Mouse (Mus musculus) colon, adult 2 months (tissue): ENCODE data around the gene Gm21972. TPM values are rescaled to one million over a fixed set of nuclear protein-coding genes. Genes with fewer than 3 reads are reported as not detected.

Experiments
- polyA plus RNA-seq: library from polyadenylated mRNA; depleted of rRNA; stranded (reverse); fragments of >200 nt; gene quantifications from 2 replicates; pipeline ENCODE4 v1.2.3, GENCODE M21; 2012; rRNA removed

Gene Gm21972
- polyA plus RNA-seq = 0.62 TPM in 1 of 2 replicates, not detected in the other

DNA sequence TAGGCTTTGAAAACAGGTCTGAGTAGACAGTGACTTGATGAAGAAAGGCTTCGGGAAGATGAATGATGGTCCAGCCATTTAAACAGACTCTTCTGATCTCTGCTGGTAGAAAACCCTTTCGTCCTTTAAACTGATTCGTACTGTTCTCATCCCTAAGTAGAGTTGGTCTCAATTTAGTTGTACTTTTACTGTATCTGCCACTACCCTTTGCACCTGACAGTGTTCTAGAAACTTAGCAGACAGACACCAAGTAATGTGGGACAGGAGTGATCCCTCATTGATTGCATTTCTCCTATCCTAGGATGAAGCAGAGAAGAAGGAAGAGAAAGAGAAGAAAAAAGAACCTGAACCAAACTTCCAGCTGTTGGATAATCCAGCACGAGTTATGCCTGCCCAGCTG is at the start of gene Gm21972:
Gene Gm21972, plus strand, starts transcription at position 301 of the 400 bp plus-strand sequence.

DNA sequence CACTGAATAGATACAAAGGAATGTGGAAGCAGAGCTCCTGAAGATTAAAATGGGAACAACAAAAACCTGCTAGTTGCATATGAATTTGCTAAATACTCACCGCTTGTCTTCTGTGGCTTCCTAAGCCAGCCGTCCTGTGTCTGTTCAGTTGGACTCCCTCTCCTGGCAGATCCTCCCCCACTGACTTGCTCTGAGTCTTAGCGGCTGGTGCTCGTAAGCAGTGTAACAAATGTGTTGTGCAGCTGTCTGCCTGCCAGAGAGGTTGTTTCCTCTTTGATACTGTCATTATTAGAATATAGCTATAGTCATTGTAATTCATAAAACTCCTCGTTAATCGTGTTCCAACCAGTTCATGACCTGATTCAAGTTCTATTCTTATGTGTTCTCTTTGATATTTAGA is 21.7 kb upstream of the Gm21972 start, which contains the start of gene Htr2b:
Gene Htr2b, minus strand, starts transcription at position 192 of the 400 bp plus-strand sequence.

DNA sequence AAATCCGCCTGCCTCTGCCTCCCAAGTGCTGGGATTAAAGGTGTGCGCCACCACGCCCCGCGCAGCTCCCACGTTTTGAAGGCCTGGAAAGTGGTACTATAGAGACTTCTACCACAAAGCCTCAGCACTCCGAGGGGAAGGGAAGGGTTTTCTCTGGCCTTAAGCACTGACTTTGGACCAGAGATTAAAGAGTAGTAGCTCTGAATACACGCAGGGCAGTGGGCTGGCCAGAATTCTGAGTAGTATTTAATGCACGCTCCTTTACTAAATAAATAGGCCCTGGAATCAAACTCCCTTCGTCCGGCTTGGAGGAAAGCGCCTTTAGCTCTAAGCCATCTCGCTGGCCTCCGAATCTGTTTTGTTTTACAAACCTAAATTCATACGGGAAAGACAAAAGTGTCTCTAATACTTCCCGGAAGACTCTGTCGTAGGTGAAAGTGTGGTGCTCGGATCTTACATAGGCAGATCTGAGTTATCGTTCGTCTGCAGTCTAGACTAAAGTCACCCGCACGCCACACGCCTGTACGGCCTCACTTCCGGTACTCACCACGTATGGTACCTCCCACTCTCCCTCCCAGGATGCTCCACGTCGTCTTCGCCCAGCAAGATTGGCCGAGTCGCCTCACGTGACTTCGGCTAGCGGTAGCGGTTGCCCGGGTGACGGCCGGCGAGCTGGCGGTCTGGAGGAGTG is 20.8 kb downstream of the Gm21972 start, which contains the start of gene Armc9:
Gene Armc9, plus strand, starts transcription at position 648 of the 691 bp plus-strand sequence.

Other genes starting within 250 kb of the Gm21972 start
- 119 and 167 TPM in 2 replicates for gene Itm2c, start 239.4 kb upstream of the Gm21972 start, polyA plus RNA-seq
- gene 4933407L21Rik, start 205.2 kb upstream of the Gm21972 start, polyA plus RNA-seq = 0.06 TPM in 1 of 2 replicates, not detected in the other
- 0.42 and 0.54 TPM in 2 replicates for gene Gpr55, start 172.6 kb upstream of the Gm21972 start, polyA plus RNA-seq
- gene Spata3, start 116.8 kb upstream of the Gm21972 start, polyA plus RNA-seq = not detected in 2 replicates
- 32.6 and 39.8 TPM in 2 replicates for gene 2810459M11Rik, start 87.8 kb upstream of the Gm21972 start, polyA plus RNA-seq
- gene Psmd1, start 69.2 kb upstream of the Gm21972 start, polyA plus RNA-seq = 23.3 and 29.8 TPM in 2 replicates
- 1.9 and 3.2 TPM in 2 replicates for gene Htr2b, start 21.7 kb upstream of the Gm21972 start, polyA plus RNA-seq
- gene Armc9, start 21.1 kb downstream of the Gm21972 start, polyA plus RNA-seq = 2.5 and 3.1 TPM in 2 replicates
- 723 and 920 TPM in 2 replicates for gene B3gnt7, start 169.2 kb downstream of the Gm21972 start, polyA plus RNA-seq
- 4.1 and 7.6 TPM in 2 replicates for gene Ncl, start 225.8 kb downstream of the Gm21972 start, polyA plus RNA-seq